Mouse (Mus musculus) gastrocnemius, postnatal 36 days (tissue): Measurements from ENCODE around the gene Rnf207. TPM values are rescaled to one million over a fixed set of nuclear protein-coding genes. Genes with fewer than 3 reads are reported as not detected.

ENCODE experiments used
- total RNA-seq, 2 experiments: library from RNA; stranded (reverse); gene quantifications; 2 replicates each; pipeline ENCODE4 v1.2.3; 2021

The Rnf207 gene
- total RNA-seq, 2 experiments from 2014 or later: not detected

Other genes starting within 250 kb of the Rnf207 start
- 1 to 10 TPM; 6.3 to 6.4 TPM for gene Plekhg5, start 246.5 kb downstream of the Rnf207 start, total RNA-seq
- under 1 TPM; 0.76 to 0.84 TPM for gene Tnfrsf25, start 203.1 kb downstream of the Rnf207 start, total RNA-seq
- gene Espn, start 166.6 kb downstream of the Rnf207 start, total RNA-seq: under 1 TPM; 0.27 to 0.43 TPM
- gene Hes2, start 160.1 kb downstream of the Rnf207 start, total RNA-seq: not detected
- 10 to 100 TPM; 15.0 to 18.5 TPM for gene Acot7, start 140.9 kb downstream of the Rnf207 start, total RNA-seq
- 1 to 10 TPM; 7.1 to 8.0 TPM for gene Gpr153, start 44.8 kb downstream of the Rnf207 start, total RNA-seq
- gene Hes3, start 27.3 kb downstream of the Rnf207 start, total RNA-seq: not detected
- 10 to 100 TPM; 14.4 to 17.3 TPM for gene Icmt, start 21.8 kb downstream of the Rnf207 start, total RNA-seq
- 100 to 1,000 TPM; 165 to 223 TPM for gene Rpl22, start 6.7 kb upstream of the Rnf207 start, total RNA-seq
- gene Chd5, start 19.7 kb upstream of the Rnf207 start, total RNA-seq: under 1 TPM; 0.10 to 0.13 TPM
- gene Nphp4, start 157.7 kb upstream of the Rnf207 start, total RNA-seq: under 1 TPM; 0.66 to 0.96 TPM
- 1 to 10 TPM; 1.3 to 1.5 TPM for gene Kcnab2, start 158.9 kb upstream of the Rnf207 start, total RNA-seq